Mouse (Mus musculus) lung, postnatal 25 days (tissue): ENCODE results near the gene Cyb5d1.
A peak's percentile ranks its signal among the peaks of the same experiment; 100 is the strongest.

Source experiments
- DNase-seq: peaks from one replicate; pipeline ENCODE4 v3.0.0; 2022; ENCODE audit warnings: low spot score

Gene Cyb5d1

DNA sequence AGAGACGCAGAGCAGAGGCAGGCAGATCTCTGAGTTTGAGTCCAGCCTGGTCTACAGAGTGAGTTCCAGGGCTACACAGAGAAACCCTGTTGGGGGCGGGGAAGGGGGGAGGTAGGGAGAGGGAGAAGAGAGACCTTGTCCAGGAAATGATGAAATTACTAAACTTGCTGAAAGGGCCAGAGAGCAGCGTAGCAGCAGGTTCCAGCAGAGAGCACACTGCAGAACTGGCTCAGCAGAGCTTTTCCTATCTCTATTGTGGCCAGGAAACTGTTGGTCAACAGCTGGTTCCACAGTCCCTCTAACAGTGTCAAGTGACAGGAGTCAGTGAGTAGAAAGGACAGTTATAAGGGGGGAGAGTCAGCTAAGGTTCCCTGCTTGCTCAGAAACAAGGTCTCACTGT is 15.8 kb downstream of the Cyb5d1 start:
- DNase-seq = no peak

DNA sequence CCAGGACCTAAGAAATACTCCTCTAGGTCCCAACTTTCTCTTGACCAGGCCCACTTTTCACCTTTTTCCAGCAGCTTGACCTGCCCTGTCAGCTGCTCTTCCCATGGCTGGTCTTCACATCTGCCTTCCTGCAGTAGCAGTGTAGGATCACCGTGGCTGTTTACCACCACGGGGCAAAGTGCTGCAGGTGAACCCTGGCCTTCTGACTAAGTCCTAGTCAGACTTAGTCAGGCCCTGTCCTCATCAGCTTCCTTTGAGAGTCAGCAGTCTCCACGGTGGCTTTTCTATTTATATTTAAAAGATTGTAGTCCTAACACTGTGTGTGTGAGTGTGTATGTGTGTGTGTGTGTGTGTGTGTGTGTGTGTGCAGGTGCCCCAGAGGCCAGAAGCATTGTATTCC is 17.7 kb downstream of the Cyb5d1 start:
- no peak for DNase-seq

DNA sequence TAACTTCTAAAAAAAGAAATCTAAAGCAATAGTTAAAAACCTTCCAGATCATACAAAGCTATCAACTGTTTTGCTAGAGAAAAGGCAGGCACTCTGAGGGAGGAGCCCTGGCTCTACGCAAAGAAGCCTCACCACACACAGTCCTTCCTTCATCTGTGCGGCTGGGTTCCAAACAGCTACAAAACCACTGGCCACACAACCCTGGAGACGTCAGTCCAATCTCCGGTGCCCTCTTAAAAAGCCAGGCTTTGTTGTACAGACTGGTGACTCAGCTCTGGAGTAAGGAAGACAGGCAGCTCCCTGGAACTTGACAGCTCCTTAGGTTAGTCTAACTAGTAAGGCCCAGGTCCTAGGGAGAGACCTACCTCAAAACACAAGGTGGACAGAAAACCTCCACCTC is 19.8 kb downstream of the Cyb5d1 start:
- DNase-seq = no peak

DNA sequence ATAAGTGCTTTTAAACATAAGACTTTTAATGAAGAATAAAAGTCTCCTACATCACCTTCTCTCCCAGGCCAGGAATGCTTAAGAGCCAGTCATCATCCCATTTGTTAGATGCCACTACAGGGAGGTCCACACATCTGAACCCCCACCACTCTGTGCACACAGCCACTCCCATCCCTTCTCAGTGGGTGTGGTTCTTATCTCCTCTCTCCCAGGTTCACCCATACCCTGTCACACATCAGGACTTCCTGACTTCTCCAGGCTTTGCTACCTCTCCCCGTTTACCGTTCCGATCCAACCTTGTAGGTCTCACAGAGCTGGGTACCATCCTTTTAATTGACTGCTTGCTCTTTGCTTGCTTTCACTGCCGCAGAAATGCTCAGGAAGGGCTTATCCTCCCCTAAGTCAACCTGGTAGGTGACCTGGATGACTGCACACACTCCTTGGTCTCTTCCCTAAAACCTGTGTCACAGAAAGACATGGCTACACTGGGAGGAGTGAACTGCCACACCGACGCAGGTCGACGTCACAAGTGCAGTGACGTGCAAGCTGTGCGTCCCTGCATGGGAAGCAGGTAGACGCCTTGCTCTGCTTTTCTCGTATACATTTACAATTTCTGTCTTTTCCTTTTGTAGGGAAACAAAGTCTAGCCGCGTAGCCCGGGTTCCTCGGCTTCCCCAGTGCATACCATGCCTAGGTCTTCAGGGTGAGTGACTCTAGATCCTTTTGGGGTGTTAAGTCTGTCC is 22.0 kb downstream of the Cyb5d1 start:
- DNase-seq = no peak

DNA sequence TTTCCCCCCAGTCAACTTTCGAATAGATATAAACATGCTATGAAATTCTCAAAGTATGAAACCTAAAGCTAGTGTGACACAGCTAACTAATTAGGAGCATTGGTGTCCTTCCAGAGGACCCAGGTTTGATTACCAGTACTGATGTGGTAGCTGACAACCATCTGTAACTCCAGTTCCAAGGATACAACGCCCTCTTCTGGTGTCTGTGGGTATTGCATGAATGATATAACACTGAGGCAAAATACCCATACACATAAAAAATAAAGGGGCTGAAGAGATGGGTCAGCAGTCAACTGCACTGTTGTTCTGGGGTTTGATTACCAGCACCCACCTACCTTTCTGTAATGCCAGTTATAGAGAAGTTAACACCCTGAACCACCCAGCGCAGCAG is 22.7 kb downstream of the Cyb5d1 start:
- no peak for DNase-seq

DNA sequence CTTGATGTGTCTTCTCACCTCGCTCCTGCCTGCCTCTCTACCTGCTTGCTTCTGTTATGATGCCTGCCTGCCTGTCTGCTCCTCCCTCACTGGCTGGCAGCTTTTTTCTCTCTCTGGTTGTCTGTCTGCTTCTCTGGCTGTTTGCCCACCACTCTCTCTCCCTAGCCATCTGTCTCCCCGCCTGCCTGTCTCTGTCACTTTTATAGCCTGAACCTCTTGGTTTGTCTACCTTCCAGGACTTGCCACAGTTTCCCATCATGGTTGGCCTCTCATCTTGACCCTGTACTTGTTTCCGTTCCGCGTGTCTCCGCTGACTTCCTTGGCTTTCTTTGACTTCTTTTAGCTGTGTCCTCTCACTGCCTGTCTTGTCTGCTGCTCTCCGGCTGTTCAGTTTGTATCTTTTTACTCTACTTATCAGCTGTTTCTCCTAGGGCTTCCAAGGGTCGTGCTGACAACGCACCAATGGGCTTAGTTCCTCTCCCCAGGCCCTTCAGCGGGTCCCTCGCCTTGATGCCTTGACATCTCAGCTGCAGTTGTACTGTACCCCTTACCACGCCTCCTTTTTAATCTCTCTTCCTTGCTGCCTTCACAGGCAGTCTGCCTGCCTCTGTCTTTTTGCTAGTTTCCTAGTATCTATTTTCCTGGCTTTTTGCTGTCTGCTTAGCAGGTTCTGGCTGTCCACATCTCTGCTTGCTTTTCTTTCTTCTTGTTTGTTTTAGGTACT is 23.2 kb downstream of the Cyb5d1 start:
- no peak for DNase-seq

DNA sequence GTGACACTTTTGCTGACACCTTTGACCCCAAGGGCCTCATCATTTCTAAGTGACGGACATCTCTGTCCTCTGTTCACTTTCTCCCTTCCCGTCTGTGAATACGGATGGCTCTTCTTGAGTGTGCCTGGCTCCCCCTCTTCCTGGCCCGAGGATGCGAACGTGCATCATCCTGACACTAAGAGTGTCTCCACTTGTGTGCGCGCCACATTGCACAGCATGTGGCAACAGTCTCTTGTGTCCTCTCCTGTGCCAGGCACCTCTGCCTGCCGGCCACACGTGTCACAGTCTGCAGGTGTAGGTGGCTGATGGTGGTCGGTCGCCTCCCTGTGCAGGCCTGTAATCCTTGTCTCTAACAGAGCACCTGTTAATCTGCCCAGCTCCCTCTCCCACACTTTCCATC is 23.8 kb downstream of the Cyb5d1 start:
- no peak for DNase-seq

DNA sequence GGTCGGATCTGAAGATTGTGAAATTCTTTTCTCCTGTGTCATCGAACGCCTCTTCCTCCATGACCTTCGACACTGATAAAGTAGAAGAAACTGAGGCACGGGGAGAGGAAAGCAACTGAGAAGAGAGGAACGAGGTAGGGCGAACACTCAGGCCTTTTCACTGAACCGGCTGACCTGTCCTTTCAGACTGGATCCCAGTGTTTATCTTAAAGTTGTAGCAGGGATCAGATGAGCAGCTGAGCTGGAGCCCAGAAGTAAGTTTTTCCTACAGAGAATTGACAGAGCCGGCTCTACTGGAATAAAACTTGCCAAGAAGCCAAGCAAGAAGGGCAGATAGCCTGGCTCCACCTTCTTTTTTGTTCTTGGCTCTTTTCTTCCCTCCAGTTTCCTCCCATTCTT is 24.6 kb downstream of the Cyb5d1 start:
- DNase-seq = no peak

DNA sequence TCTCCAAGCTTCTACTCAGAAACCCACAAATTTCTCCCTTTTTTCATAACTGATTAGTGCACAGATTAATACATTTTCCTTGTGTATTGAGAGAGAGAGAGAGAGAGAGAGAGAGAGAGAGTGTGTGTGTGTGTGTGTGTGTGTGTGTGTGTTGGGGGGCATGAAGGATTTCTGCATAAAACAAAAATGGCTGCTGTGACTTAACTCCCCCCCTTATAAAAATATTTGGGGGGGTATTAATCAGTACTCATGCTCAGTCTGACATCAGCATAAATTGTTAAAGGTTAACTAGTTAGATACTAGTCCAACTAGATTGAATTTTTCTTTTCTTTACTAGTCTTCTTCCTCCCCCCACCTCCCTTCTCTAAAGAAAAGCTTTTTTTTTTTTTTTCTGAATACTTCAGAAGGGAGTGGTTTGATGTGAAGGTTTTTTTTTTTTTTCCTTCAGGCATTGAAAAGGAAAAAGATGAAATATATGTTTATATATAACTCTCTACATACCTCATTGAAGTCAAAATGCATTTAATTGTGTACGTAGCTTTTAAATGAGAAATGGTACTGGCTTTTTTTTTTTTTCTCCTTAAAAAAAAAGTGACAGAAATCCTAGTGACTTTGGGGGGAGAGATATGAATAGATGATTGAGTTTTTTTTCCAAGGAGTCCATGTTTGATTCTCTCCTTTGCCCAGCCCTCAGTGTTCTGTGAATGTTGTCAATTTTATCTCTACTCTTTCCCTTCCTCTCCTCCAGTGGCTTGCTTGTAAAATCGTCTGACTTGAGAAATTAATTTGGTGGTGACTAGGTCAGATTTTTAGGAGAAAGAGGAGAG is 25.2 kb downstream of the Cyb5d1 start:
- no peak for DNase-seq

DNA sequence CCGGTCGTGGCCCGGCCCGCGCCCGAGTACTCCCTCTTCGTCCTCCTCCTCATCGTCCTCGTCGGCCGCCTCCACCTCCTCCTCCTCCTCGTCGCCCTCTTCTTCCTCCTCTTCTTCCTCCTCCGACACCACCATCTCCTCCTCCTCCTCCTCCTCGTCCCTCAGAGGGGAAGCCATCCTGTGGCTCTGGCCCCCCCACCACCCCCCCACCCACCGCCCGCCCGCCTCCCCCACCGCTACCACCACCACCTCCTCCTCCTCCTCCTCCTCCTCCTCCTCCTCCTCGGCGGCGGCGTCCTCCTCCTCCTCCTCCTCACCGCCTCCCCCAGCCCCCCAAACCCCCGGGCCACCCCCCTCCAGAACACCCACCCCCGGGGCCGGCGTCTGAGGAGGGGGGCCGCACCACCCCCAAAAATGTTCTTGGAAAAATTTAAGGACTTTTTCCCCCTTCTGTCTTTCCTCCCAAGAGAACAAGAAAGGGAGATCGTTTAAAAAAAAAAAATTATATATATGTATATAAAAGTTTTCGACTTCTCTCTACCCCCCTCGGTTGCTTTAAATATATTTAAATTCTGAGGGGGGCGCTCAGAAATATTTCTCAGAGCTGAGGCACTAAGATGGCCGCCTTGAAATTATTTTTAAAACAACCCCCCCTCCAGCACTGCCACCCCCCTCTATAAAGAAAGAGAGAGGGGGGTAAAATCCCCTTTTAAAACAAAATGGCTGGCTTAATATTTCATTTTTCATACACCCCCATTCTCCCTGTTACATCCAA is 26.0 kb downstream of the Cyb5d1 start, which contains the start of gene Chd3:
Chd3 (minus strand) TSS at position 192 of the 775 bp plus-strand sequence.
- no peak for DNase-seq

DNA sequence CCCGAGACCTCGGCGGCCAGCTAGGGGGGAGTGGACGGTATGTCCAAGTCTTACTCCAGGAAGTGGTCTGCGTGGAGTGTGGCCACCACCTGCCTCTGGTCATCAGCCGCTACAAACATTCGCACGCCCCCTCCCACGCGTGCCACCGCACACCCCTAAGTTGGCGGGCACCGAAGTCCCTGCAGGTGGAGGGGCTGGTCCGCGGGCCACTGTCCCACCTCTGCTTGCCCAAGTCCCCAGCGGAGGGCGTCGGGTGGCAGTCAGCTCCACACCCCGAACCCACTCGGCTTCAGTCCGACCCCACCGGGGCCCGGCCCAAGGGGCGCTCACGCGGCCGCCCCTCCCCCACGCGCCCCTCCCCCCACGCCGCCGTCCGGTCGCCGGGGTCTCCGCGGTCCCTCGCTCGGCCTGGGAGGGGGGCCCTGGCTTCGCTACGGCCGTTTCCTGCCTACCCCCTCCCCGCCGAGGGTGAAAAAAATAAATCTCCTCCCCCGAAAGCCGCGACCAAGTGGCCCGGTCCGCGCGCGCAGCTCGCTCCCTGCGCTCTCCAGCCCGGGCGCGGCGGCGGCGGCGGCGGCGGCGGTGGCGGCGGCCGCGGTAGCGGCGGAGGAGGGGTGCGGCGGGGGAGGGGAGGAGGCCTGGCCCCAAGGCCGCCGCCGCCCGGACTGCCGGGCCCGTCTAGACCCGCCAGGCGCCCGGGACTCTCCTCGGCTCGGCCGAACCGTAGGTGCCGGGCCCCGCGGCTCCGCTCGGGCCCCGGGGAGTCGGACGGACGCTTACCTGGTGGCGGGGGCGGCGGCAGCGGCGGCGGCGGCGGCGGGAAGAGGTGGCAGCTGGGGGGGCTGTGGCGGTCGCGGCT is 26.8 kb downstream of the Cyb5d1 start:
- DNase-seq = no peak

DNA sequence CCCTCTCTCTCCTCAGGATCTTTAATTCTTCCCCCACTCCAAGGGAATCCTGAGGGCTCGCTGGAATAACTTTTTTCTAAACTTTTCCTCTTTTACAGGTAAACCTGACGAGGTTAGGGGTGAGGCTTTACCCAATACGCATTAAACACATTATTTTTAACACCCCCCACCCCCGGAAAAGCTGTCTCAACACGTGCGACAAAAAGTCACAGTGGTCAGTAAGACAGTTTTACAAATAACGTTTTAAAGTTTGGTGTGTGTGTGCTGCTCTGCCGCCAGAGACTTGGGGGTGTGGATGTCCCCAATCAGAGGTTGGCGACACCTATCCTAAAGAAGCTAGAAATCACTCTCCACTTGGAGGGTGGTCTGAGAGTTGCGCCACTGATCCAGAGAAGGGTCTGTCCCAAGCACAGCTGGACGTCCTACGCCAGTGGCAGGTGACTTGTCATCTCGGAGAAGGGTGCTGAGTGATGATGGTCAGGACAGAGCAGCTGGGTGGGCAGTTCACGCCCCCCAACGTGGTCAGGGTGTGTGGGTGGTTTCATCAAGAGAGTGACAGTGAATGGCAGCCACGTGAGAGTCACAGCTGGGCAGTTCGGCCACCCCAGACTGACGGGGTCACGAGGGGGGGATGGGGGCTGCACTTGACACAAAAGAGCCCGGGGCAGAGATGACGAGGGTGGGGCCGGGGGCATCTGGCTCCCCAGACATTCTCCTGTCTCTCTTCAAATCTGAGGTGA is 27.6 kb downstream of the Cyb5d1 start:
- DNase-seq = no peak

DNA sequence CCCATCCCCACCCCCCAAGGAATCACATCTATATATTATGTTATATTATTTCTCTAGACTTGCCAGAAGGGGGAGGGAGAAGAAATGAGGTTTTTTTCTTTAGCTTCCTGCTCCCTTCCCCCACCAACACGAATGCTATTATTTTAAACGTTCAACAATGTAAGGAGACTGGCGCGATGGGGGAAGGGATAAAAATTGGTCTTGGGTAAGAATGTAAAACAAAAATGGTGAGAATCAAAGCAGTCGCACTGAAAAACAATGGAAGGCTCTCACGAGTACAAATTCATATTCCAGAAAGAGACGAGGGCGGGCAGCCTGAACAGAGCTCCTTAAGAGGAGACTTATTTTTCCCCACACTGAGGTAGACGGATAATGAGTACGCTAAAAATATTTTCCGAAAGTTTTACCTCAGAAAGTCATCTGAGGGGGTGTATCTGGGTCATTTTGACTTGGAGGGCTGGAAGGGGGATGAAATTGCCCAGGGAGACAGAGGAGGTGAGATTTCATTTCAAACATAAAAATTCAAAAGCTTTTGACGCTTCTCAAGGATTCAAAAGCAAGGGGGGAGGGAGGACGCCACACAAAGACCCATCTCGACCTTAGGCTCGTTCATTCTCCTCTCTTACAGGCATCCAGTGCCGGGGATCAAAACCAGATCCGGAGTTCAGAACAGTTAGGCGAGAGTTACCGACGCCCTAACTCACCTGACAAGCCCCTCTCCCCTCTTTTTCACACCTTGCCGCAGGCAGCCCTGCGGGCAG is 28.4 kb downstream of the Cyb5d1 start:
- DNase-seq = no peak

DNA sequence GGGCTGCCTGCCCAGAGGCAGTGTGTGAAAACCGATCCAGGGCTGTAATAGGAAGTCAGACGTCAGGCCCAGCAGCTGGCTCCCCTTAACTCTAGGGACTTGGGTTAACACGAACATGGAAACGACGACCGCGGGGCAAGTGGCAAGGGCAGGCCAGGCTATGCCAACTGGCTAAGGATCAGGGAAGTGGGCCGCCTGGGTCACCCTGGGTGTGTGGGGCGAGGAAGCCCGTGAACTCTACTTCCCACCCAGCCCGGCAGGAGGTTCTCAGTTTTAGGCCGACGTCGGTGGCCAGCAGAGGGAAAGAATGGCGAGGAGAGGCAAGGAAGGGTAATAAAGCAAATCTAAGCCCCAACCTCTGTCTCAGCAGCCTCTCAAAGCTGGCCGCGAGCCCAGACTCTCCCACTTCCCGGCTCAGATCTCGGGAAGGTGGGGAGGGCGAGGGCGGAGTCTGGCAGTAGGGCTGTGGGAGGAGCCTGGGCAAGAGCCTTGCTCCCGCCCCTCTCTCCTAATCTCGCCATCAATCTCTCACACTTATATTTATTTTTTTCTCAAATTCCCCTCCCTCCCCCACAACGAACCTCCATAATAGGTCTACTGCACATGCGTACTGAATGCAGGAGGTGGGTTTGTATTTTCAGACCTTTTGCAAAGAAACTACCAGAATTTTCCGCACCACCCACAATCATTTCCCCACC is 29.1 kb downstream of the Cyb5d1 start:
- peak; percentile 97 for DNase-seq

DNA sequence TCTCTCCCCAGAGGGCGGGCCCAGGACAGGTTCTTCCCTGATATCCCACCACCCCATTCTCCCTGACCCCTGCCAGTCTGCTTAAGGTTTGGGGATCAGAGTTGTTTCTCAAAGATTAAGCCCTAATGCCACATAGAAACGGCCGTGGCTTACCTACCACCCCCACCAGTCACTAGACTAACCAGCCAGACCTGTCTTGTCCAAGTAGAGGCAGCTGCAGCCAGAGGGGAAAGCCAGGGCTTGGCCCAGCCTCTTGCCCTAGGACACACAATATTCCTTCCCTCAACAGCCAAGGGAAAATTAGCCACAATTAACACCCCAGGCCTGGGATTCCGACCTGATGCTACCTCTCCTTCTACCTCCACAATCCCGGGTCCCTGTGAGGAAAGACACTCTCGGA is 29.7 kb downstream of the Cyb5d1 start:
- no peak for DNase-seq

DNA sequence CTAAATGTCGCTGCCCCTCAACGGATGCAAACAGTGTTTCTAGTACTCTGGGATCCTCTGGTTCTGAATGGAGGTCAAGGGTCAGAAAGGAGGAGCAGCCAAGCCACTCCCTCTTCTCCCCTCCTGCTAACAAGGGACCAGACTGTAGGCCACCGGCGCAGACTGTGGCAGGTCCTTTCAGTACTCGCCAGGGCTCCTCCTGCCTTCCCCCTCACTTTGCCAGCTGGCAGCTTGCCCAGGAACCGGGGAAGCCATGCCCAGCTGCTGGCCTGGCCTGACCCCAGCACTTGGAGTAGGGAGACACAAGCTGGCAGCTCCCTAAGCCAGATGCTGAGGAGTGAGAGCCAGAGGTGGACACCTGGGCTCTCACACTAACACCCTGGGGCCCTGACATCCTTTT is 30.5 kb downstream of the Cyb5d1 start:
- DNase-seq = peak; percentile 97

DNA sequence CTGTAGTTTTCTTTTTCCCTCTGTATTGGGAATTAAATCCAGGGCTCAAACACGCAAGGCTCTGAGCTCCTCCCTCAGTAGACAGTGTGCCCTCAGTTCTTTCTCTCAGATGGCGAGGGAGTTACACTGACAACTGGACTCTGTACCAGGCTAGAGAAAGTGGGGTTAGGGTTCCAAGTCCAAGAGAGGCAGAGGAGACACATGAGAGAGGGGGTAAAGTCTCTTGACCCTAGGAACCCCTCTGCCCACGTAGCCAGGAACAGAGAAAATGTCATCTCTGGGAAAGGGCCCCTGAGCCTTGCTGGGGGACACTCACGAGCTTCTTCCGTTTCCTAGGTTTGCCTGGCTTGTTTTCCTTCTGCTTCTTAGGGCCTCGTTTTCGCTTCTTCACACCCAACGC is 31.1 kb downstream of the Cyb5d1 start:
- no peak for DNase-seq

DNA sequence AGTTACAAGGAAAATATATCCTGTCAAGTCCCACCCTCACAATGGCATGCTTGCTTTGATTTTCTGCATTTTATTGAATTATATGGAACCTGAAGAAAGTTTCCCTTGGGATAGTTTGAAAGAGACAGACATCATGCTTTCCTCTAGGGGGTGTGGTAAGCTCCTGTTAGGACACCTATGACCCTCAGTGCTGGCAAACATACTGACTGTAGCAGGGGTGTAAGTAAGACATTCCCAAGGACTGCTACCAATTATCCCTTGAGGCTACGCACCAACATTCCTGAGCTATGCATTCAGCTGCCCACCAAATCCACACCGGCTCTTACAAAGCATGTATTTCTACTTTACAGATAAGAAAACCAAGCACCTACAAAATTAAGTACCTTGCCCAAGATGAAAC is 33.0 kb downstream of the Cyb5d1 start:
- DNase-seq = no peak

DNA sequence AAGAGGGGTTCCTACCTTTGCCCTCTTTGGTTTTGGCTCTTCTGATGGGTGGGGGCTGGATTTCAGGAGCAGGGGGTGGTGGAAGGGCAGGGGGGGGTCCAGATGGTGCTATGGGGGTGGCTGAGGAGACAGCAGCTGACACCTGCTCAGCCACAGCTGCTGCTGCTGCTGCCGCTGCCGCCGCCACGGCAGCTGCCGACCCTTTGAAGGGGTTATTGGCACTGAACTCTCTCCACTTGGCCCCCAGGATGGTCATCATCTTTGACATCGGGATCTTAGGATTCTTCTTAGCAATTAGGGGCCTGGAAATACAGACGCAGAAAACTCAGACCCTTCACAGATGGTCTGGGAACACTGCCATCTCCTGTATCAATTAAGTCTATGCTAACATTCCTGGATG is 33.4 kb downstream of the Cyb5d1 start:
- DNase-seq = no peak
